Mouse (Mus musculus): Measurements from ENCODE around the gene Btg2. TPM values are rescaled to one million over a fixed set of nuclear protein-coding genes. Genes with fewer than 3 reads are reported as not detected.
A peak's percentile ranks its signal among the peaks of the same experiment; 100 is the strongest.

Gene Btg2
- 10 to 100 TPM; 17.0 to 18.1 TPM for total RNA-seq (2021)

DNA sequence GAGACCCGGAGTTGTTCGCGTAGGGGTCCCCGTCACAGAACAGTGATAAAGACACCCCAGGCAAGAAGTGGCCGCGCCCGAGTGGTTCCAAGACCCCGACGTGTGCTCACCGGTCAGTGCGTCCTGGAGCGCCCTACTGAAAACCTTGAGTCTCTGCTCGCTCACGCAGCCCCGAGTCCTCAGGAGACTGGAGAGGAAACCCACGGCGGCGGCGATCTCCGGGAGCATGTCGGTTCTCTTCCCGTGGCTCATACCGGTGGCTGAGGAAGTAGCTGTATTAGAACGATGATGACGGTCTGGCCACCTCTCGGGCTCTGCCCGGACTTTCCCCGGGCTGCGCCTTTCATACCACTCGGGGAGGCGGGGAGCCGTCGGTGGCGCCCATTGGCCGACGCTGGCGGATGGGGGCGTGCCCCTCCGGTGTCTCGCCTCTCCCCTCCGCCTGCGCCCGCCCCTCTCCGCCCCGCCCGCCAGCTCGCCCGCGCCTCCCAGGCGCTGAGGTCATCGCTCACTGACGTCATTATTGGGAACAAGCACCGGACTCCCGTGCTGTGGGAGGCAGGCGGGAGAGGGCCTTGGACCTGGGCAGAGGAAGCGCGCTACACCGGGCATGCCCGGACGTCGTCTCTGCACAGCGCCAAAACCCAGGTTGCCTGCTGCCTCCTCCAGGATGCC lies at the start of gene Btg2:
TSS of gene Btg2 (minus strand) at position 319 of the 675 bp plus-strand sequence.
- peak; percentile 86 to 87 for DNase-seq (ENCODE audit: extremely low spot score in 1 of 2, low spot score in 1 of 2)

GRCm38 (mm10) chr1:134122195-134122594 lies 43.3 kb upstream of the Btg2 start:
- DNase-seq (ENCODE audit: extremely low spot score in 1 of 2, low spot score in 1 of 2), result no peak

DNA sequence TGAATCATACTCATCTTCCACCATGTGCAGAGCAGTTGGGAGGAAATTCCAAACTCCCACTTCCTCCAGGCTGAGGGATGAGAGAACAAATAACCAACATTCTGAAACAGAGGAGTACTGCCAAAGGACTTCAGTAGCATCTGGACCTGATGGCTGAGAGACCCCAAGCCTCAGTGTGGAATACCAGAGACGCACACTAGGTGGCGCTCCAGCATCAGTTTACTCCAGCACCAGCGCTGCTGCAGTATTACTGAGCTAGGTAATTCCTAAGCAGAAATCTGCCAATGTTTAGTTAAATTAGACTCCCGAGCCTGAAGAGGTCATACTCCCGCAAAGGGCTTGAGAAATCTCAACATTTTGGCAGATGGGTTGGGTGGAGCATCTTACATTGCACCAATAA lies 41.3 kb upstream of the Btg2 start:
- DNase-seq (ENCODE audit: extremely low spot score in 1 of 2, low spot score in 1 of 2), result peak; percentile 98 to 99

DNA sequence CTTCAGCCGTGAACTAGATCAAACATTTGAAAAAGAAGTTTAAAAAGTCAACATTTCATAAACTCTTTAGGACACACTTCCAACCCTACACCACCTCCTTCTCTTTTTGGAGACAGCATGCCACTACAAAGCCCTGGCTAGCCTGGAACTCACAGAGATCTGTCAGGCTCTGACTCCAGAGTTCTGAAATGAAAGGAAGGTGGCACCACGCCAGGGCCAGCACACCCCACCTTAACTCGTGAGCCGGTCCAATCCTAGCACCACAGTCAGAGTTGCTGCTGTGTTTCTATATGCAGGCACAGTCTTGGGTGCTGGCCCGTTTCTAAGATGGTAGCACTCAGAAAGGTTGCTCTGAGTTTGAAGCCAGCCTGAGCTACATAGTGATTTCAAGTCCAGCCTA lies 38.2 kb upstream of the Btg2 start:
- no peak for DNase-seq (ENCODE audit: extremely low spot score in 1 of 2, low spot score in 1 of 2)

DNA sequence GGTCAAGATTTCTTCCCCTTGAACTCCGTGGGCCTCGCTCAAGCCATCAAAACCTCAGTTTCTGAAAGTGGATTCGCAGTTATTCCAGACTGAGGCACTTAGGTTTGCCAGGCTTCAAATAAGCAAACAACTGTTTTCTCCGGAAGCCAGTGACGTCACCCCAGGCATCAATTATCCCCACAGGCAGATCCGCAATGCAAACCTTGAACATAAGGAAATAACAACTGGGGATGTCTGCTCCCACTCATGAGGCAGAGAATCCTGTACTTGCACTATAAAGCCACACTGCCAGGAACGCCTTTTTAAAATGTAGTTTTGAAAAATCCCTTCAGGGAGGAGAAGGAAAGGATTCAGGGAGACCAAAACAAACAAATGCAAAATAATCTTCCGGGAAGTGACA lies 36.5 kb upstream of the Btg2 start:
- DNase-seq (ENCODE audit: extremely low spot score in 1 of 2, low spot score in 1 of 2), result no peak

DNA sequence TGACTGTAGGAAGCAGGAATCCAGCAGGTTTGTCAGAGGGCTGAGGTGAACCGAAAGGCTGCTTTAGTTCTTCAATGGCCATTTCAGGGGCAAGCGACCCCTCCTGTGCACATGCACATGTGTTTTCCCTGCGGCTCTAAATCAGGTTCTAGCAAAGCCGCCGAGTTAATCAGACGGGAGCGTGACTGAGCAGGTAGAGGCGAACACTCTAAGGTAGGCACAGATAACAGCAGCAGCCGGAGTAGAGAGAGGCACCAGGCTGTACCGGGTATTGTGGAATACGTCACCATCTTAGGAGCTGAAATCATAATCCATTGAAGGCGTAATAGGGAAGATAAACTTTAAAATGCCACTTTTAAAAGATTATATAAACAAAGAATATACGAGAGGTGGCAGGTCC lies 35.8 kb upstream of the Btg2 start:
- no peak for DNase-seq (ENCODE audit: extremely low spot score in 1 of 2, low spot score in 1 of 2)

DNA sequence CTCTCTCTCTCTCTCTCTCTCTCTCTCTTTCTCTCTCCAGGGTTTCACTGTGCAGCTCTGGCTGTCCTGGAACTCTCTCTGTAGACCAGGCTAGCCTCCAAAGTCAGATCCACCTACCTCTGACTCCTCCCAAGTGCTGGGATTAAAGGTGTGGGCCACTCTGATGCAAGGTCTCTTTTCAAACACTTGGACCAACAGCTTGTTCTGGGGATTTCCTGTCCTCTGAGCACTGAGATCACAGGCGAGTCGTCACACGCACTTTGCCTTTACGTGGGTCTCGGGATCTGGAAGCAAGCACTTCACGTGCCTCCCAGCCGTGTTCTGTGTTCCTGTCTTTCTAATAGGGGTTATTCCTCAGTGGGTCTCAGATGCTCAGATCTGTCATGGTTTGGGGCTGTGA lies 35.1 kb upstream of the Btg2 start:
- DNase-seq (ENCODE audit: extremely low spot score in 1 of 2, low spot score in 1 of 2), result no peak

DNA sequence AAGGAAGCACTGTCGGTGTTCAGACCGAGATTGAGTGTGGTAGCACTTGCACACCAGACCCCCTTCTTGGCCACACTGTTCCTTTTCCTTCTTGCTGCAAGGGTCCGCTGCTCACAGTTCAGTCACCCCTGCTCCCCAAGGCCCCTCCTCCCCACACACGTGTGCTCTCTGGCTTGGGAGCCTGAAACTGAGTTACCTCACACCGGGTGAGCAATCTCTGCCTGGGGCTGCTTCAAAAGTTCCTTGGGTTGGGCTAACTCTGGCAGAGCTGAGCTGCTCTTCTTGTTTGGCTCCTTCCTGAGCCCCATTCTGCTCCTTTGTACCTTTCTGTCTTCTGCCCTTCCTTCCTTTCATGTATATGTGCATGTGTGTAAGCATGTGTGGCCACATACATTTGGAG lies 34.6 kb upstream of the Btg2 start:
- no peak for DNase-seq (ENCODE audit: extremely low spot score in 1 of 2, low spot score in 1 of 2)

GRCm38 (mm10) chr1:134110979-134111378 lies 32.1 kb upstream of the Btg2 start, which contains the start of gene Chit1:
TSS of gene Chit1 (plus strand) at chr1:134111242.
- DNase-seq (ENCODE audit: extremely low spot score in 1 of 2, low spot score in 1 of 2), result no peak

GRCm38 (mm10) chr1:134110449-134110848 lies 31.5 kb upstream of the Btg2 start:
- DNase-seq (ENCODE audit: extremely low spot score in 1 of 2, low spot score in 1 of 2), result no peak

DNA sequence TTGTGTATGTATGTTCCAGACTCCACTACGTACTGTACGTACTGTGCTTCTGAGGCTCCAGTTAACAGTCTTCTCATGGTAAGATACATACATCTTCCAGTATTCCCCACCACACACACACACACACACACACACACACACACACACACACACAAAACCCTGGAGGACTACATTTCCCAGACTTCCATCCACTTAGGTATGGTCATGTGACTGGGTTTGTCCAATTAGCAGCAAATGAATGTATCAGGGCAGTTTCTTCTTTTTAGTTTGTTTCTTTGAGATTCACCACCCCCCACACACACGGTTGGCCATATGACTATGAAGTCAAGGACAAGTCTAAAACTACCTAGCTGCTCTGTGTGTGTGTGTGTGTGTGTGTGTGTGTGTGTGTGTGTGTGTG lies 31.1 kb upstream of the Btg2 start:
- no peak for DNase-seq (ENCODE audit: extremely low spot score in 1 of 2, low spot score in 1 of 2)

- no peak for DNase-seq (ENCODE audit: extremely low spot score in 1 of 2, low spot score in 1 of 2)
Observed at GRCm38 (mm10) chr1:134107777-134108176, 28.9 kb upstream of the Btg2 start.

- DNase-seq (ENCODE audit: extremely low spot score in 1 of 2, low spot score in 1 of 2), result peak in 1 of 2 experiments; percentile 67
Observed at GRCm38 (mm10) chr1:134106719-134107118, 27.8 kb upstream of the Btg2 start.

GRCm38 (mm10) chr1:134105764-134106430 lies 27.0 kb upstream of the Btg2 start:
- DNase-seq (ENCODE audit: extremely low spot score in 1 of 2, low spot score in 1 of 2), result no peak

DNA sequence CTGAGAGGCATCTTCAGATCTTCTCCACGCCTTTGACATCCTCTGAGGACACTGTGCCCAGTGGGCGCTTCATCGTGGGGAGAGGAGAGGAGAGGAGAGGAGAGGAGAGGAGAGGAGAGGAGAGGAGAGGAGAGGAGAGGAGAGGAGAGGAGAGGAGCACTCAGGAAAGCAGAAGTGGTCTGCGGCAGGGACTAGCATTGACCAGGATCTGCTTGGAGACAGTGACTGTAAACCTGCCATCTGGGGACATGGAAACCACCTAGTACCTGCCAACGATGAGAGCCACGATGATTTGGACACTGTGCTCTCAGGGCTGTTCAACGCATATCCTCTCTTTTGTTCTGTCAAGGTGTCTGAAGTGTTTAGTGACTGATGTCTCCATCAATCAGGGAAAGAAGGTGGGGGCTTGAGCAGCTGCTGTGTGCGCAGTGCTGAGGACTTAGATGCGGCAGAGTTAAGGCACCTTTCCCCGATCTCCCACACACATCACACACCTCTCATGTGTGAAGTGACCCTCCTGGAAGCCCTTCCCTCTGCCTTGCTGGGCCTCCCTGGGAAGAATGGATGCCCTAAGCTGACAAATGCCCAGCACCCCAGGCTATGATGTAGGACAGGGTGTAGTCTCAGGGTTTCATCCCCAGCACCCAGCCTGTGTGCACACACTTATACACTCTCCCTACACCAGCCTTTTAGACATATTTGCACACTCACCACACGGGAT lies 26.3 kb upstream of the Btg2 start:
- DNase-seq (ENCODE audit: extremely low spot score in 1 of 2, low spot score in 1 of 2), result no peak

DNA sequence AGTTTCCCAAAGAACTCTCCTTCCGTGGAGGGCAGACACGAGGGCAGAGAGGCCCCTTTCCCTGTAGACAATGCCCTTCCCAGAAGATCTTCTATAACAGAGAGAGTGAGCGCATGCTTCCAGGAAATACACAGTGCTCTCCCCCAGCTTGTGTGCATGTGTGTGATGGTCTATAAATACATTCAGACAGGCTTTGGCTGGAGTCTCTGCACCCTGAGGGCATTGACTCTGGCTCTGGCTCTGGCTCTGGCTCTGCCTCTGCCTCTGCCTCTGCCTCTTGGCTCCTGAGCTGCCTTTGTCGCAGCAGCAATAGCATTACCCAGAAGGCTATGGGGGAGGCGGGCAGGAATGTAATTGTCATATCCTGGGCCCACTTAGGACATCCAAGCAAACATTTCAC lies 24.9 kb upstream of the Btg2 start:
- DNase-seq (ENCODE audit: extremely low spot score in 1 of 2, low spot score in 1 of 2), result no peak

- no peak for DNase-seq (ENCODE audit: extremely low spot score in 1 of 2, low spot score in 1 of 2)
Observed at GRCm38 (mm10) chr1:134101593-134101992, 22.7 kb upstream of the Btg2 start.

DNA sequence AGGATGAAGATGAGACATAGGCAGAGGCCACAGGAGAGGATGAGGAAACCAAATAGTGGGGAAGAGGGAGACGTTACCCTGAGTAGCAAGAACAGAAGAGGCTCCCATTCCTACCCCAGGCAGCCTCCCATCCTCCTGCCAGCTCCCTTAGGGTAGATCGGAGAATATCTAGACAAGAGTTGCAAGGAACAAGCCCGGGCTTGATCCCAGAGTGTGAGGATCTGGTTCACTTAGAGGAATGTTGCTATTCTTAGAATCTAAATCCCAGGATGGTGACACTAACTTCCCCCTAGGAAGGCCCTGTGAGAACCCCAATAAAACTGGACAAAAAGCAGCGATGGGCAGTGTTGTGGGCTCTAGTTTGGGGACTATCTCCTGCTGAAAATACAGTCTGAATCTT lies 22.0 kb upstream of the Btg2 start:
- no peak for DNase-seq (ENCODE audit: extremely low spot score in 1 of 2, low spot score in 1 of 2)

GRCm38 (mm10) chr1:134100401-134100800 lies 21.5 kb upstream of the Btg2 start:
- no peak for DNase-seq (ENCODE audit: extremely low spot score in 1 of 2, low spot score in 1 of 2)

DNA sequence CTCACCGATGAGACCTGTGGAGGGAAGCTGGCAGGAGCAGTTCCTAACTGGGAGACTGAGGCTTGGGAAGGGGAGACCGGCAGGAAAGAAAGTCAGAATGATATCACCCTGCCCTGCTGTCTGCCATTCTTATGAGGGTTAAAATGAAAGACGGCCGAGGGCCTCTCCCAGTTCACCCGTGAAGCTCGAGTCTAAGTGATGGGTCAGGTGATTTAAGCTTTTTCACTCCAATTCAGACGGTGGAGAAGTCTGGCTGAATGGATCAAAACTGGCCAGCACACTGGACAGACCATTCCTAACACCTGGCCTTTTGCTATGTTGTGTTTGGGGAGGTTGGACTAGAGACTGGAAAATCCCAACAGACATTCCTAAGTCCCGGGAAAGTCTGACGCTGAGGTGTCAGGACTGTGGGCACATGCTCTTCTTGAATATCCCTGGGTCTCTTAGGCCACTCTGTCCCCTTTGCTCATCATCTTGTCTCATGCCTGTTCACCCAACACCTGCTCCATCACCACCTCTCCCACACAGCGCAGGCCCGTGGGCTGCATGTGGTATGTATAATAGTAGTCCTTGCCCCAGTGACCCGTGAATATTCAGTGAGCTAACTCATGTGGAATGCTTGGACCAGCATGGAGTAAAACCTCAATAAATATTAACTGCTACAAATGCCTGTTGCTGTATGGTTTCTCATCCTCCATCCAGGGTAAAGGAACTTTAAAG lies 20.8 kb upstream of the Btg2 start:
- no peak for DNase-seq (ENCODE audit: extremely low spot score in 1 of 2, low spot score in 1 of 2)
